Mouse (Mus musculus): ENCODE measurements around the gene Nupl2.

GRCm38 (mm10) chr5:24207965-24208364 is 43.2 kb downstream of the Nupl2 start:
- no peak for TF ChIP-seq CTCF (IDR thresholded peaks at IDR 0.05)
- TF ChIP-seq EP300 (IDR thresholded peaks at IDR 0.05), result no peak
